Mouse (Mus musculus): ENCODE results near the gene Cul1. TPM values are rescaled to one million over a fixed set of nuclear protein-coding genes. Genes with fewer than 3 reads are reported as not detected.

Cul1 gene
- total RNA-seq, 2 experiments from 2014 or later = 111 to 116 TPM

- DNase-seq (ENCODE audit: low spot score in 2 of 2) = no peak
These were observed 16.6 kb downstream of the Cul1 start for GRCm38 (mm10) chr6:47469760-47470159.

- DNase-seq (ENCODE audit: low spot score in 2 of 2) = no peak
These were observed 19.2 kb downstream of the Cul1 start for GRCm38 (mm10) chr6:47472444-47472843.

- DNase-seq (ENCODE audit: low spot score in 2 of 2) = no peak
These were observed 28.8 kb downstream of the Cul1 start for GRCm38 (mm10) chr6:47482027-47482426.

- DNase-seq (ENCODE audit: low spot score in 2 of 2) = no peak
These were observed 41.4 kb downstream of the Cul1 start for GRCm38 (mm10) chr6:47494562-47494961.

GRCm38 (mm10) chr6:47520030-47520429, 66.8 kb downstream of the Cul1 start:
- no peak for DNase-seq (ENCODE audit: low spot score in 2 of 2)

GRCm38 (mm10) chr6:47522431-47522830, 69.2 kb downstream of the Cul1 start:
- no peak for DNase-seq (ENCODE audit: low spot score in 2 of 2)

- no peak for DNase-seq (ENCODE audit: low spot score in 2 of 2)
These were observed 71.8 kb downstream of the Cul1 start for GRCm38 (mm10) chr6:47525041-47525440.

GRCm38 (mm10) chr6:47526446-47526845, 73.2 kb downstream of the Cul1 start:
- DNase-seq (ENCODE audit: low spot score in 2 of 2) = no peak

- no peak for DNase-seq (ENCODE audit: low spot score in 2 of 2)
These were observed 73.9 kb downstream of the Cul1 start for GRCm38 (mm10) chr6:47527129-47527528.

GRCm38 (mm10) chr6:47527655-47528054, 74.5 kb downstream of the Cul1 start:
- DNase-seq (ENCODE audit: low spot score in 2 of 2) = no peak

GRCm38 (mm10) chr6:47532547-47532946, 79.3 kb downstream of the Cul1 start:
- no peak for DNase-seq (ENCODE audit: low spot score in 2 of 2)

GRCm38 (mm10) chr6:47535333-47535732, 82.1 kb downstream of the Cul1 start:
- no peak for DNase-seq (ENCODE audit: low spot score in 2 of 2)

- no peak for DNase-seq (ENCODE audit: low spot score in 2 of 2)
These were observed 99.1 kb downstream of the Cul1 start for GRCm38 (mm10) chr6:47552280-47552679.

GRCm38 (mm10) chr6:47559287-47559686, 106.1 kb downstream of the Cul1 start:
- DNase-seq (ENCODE audit: low spot score in 2 of 2) = no peak

GRCm38 (mm10) chr6:47560407-47560806, 107.2 kb downstream of the Cul1 start:
- no peak for DNase-seq (ENCODE audit: low spot score in 2 of 2)

GRCm38 (mm10) chr6:47560846-47561245, 107.6 kb downstream of the Cul1 start:
- no peak for DNase-seq (ENCODE audit: low spot score in 2 of 2)

GRCm38 (mm10) chr6:47561426-47561825, 108.2 kb downstream of the Cul1 start:
- DNase-seq (ENCODE audit: low spot score in 2 of 2) = no peak

- no peak for DNase-seq (ENCODE audit: low spot score in 2 of 2)
These were observed 112.3 kb downstream of the Cul1 start for GRCm38 (mm10) chr6:47565326-47566035.

- DNase-seq (ENCODE audit: low spot score in 2 of 2) = no peak
These were observed 119.7 kb downstream of the Cul1 start for GRCm38 (mm10) chr6:47572887-47573286.

Measured in left cerebral cortex, adult 18-20 months (tissue).